Mouse (Mus musculus): Measurements from ENCODE around the gene Usp39. TPM values are rescaled to one million over a fixed set of nuclear protein-coding genes. Genes with fewer than 3 reads are reported as not detected.

The Usp39 gene
- total and polyA plus RNA-seq, 2 experiments from 2014 or later, result 33.1 to 64.6 TPM

GRCm38 (mm10) chr6:72326274-72326673, 18.7 kb downstream of the Usp39 start:
- ATAC-seq (0 out of 2 replicates have a peak, but pooled peaks have one; percentile 18), DNase-seq (ENCODE audit: low spot score) (peak; percentile 15)
- H3K4me1 ChIP-seq (ENCODE audit: insufficient read depth, low read length), result no peaks in the 10 kb centered on the region
- no peaks in the 10 kb centered on the region for H3K27me3 ChIP-seq (ENCODE audit: insufficient read depth, low read length)
- no peak overlapping the region for H3K9ac ChIP-seq (replicated peaks; ENCODE audit: low read length)
- WGBS, result 76% methylated on average over 6 of the region's 6 CpGs
- H3K4me3 ChIP-seq (ENCODE audit: low read length), result no peak overlapping the region
- TF ChIP-seq CTCF (IDR thresholded peaks at IDR 0.05; ENCODE audit: low read depth), result peak; percentile 49
- no peaks in the 10 kb centered on the region for H3K9me3 ChIP-seq (ENCODE audit: low read length)
- H3K4me2 ChIP-seq (ENCODE audit: low read depth, low read length), result no peak overlapping the region
- H3K27ac ChIP-seq, result no peak overlapping the region
- H3K36me3 ChIP-seq (ENCODE audit: insufficient read depth, low read length), result peaks cover 62% of the 10 kb centered on the region

- no peaks in the 10 kb centered on the region for H3K9me3 ChIP-seq (ENCODE audit: low read length)
- no peak for TF ChIP-seq CTCF (IDR thresholded peaks at IDR 0.05; ENCODE audit: low read depth)
- H3K4me2 ChIP-seq (ENCODE audit: low read depth, low read length), result no peak overlapping the region
- no peaks in the 10 kb centered on the region for H3K27me3 ChIP-seq (ENCODE audit: insufficient read depth, low read length)
- no peak overlapping the region for H3K27ac ChIP-seq
- ATAC-seq, result no peak
- no peak overlapping the region for H3K9ac ChIP-seq (replicated peaks; ENCODE audit: low read length)
- 87% methylated on average over 6 of the region's 6 CpGs for WGBS
- no peak overlapping the region for H3K4me3 ChIP-seq (ENCODE audit: low read length)
- peaks cover 77% of the 10 kb centered on the region for H3K36me3 ChIP-seq (ENCODE audit: insufficient read depth, low read length)
- no peaks in the 10 kb centered on the region for H3K4me1 ChIP-seq (ENCODE audit: insufficient read depth, low read length)
- DNase-seq (ENCODE audit: low spot score), result no peak
Measured at GRCm38 (mm10) chr6:72323786-72324508, 21.0 kb downstream of the Usp39 start.

- ATAC-seq, result no peak
- H3K4me3 ChIP-seq (ENCODE audit: low read length), result no peak overlapping the region
Measured at GRCm38 (mm10) chr6:72322936-72323335, 22.0 kb downstream of the Usp39 start.

GRCm38 (mm10) chr6:72319019-72319418, 26.0 kb downstream of the Usp39 start:
- peak; percentile 54 for TF ChIP-seq CTCF (IDR thresholded peaks at IDR 0.05; ENCODE audit: low read depth)
- H3K27ac ChIP-seq, result no peak overlapping the region
- DNase-seq (ENCODE audit: low spot score) (peak; percentile 56), ATAC-seq (no peak)
- H3K4me3 ChIP-seq (ENCODE audit: low read length), result no peak overlapping the region
- H3K36me3 ChIP-seq (ENCODE audit: insufficient read depth, low read length), result peaks cover 56% of the 10 kb centered on the region
- no peaks in the 10 kb centered on the region for H3K4me1 ChIP-seq (ENCODE audit: insufficient read depth, low read length)
- no peak overlapping the region for H3K9ac ChIP-seq (replicated peaks; ENCODE audit: low read length)
- H3K4me2 ChIP-seq (ENCODE audit: low read depth, low read length), result no peak overlapping the region
- H3K27me3 ChIP-seq (ENCODE audit: insufficient read depth, low read length), result no peaks in the 10 kb centered on the region
- no peaks in the 10 kb centered on the region for H3K9me3 ChIP-seq (ENCODE audit: low read length)
- WGBS, result 78% methylated on average over 11 of the region's 11 CpGs

More at GRCm38 (mm10) chr6:72322936-72323335, 22.0 kb downstream of the Usp39 start:
- TF ChIP-seq CTCF (IDR thresholded peaks at IDR 0.05; ENCODE audit: low read depth), result no peak
- Histone ChIP-seq H3K4me1 (ENCODE audit: insufficient read depth, low read length) (no peaks in the 10 kb centered on the region), H3K9me3 (ENCODE audit: low read length) (no peaks in the 10 kb centered on the region), H3K27ac (no peak overlapping the region), H3K9ac (replicated peaks; ENCODE audit: low read length) (no peak overlapping the region), H3K36me3 (ENCODE audit: insufficient read depth, low read length) (peaks cover 74% of the 10 kb centered on the region), H3K27me3 (ENCODE audit: insufficient read depth, low read length) (no peaks in the 10 kb centered on the region), H3K4me2 (ENCODE audit: low read depth, low read length) (no peak overlapping the region)
- WGBS, result 92% methylated on average over 3 of the region's 3 CpGs
- no peak for DNase-seq (ENCODE audit: low spot score)

- no peak for DNase-seq (ENCODE audit: low spot score)
- no peak for ATAC-seq
- Histone ChIP-seq H3K27ac (no peak overlapping the region), H3K9me3 (ENCODE audit: low read length) (no peaks in the 10 kb centered on the region), H3K36me3 (ENCODE audit: insufficient read depth, low read length) (peaks cover 51% of the 10 kb centered on the region), H3K4me2 (ENCODE audit: low read depth, low read length) (no peak overlapping the region), H3K9ac (replicated peaks; ENCODE audit: low read length) (no peak overlapping the region), H3K27me3 (ENCODE audit: insufficient read depth, low read length) (no peaks in the 10 kb centered on the region), H3K4me1 (ENCODE audit: insufficient read depth, low read length) (no peaks in the 10 kb centered on the region), H3K4me3 (ENCODE audit: low read length) (no peak overlapping the region)
- 90% methylated on average over 5 of the region's 5 CpGs for WGBS
- TF ChIP-seq CTCF (IDR thresholded peaks at IDR 0.05; ENCODE audit: low read depth), result no peak
Measured at GRCm38 (mm10) chr6:72318440-72318839, 26.5 kb downstream of the Usp39 start.

GRCm38 (mm10) chr6:72316044-72316443, 28.9 kb downstream of the Usp39 start:
- no peak overlapping the region for H3K9ac ChIP-seq (replicated peaks; ENCODE audit: low read length)

GRCm38 (mm10) chr6:72315384-72315783, 29.6 kb downstream of the Usp39 start:
- Histone ChIP-seq H3K9ac (replicated peaks; ENCODE audit: low read length) (no peak overlapping the region), H3K27me3 (ENCODE audit: insufficient read depth, low read length) (no peaks in the 10 kb centered on the region), H3K4me3 (ENCODE audit: low read length) (no peak overlapping the region), H3K27ac (no peak overlapping the region), H3K4me1 (ENCODE audit: insufficient read depth, low read length) (no peaks in the 10 kb centered on the region), H3K4me2 (ENCODE audit: low read depth, low read length) (no peak overlapping the region), H3K9me3 (ENCODE audit: low read length) (no peaks in the 10 kb centered on the region), H3K36me3 (ENCODE audit: insufficient read depth, low read length) (peaks cover 32% of the 10 kb centered on the region)
- DNase-seq (ENCODE audit: low spot score) (no peak), ATAC-seq (no peak)
- WGBS, result 84% methylated on average over 2 of the region's 2 CpGs
- TF ChIP-seq CTCF (IDR thresholded peaks at IDR 0.05; ENCODE audit: low read depth), result no peak

More at GRCm38 (mm10) chr6:72316044-72316443, 28.9 kb downstream of the Usp39 start:
- ATAC-seq (no peak), DNase-seq (ENCODE audit: low spot score) (no peak)
- no peaks in the 10 kb centered on the region for H3K4me1 ChIP-seq (ENCODE audit: insufficient read depth, low read length)
- H3K27me3 ChIP-seq (ENCODE audit: insufficient read depth, low read length), result no peaks in the 10 kb centered on the region
- no peak for TF ChIP-seq CTCF (IDR thresholded peaks at IDR 0.05; ENCODE audit: low read depth)
- WGBS, result 89% methylated on average over 1 of the region's 1 CpGs
- no peak overlapping the region for H3K4me3 ChIP-seq (ENCODE audit: low read length)
- peaks cover 38% of the 10 kb centered on the region for H3K36me3 ChIP-seq (ENCODE audit: insufficient read depth, low read length)
- H3K4me2 ChIP-seq (ENCODE audit: low read depth, low read length), result no peak overlapping the region
- no peak overlapping the region for H3K27ac ChIP-seq
- no peaks in the 10 kb centered on the region for H3K9me3 ChIP-seq (ENCODE audit: low read length)

Measured in hindbrain, postnatal 0 days (tissue).